Mouse (Mus musculus) intestine, embryonic 15.5 days (tissue): ENCODE data around the gene Dnah11. TPM values are rescaled to one million over a fixed set of nuclear protein-coding genes. Genes with fewer than 3 reads are reported as not detected.

Experiments used
- ATAC-seq: fragments of 200-750 bp; cut with Nextera tagmentation; 2 replicates; pipeline ENCODE4 v1.8.0; 2017; ENCODE audit warnings: moderate TSS enrichment, moderate library complexity
- H3K27ac ChIP-seq: fragments of 300-500 bp; sonication (generic); 2 replicates; pipeline ENCODE4 v1.5.1; 2015; ENCODE audit warnings: mild to moderate bottlenecking, inconsistent platforms
- H3K27me3 ChIP-seq: fragments of 300-500 bp; sonication (generic); replicated peaks from 2 replicates; pipeline ENCODE4 v1.6.1; 2015; ENCODE audit warnings: inconsistent platforms
- H3K36me3 ChIP-seq: fragments of 300-500 bp; sonication (generic); 2 replicates; pipeline ENCODE4 v1.6.1; 2015; ENCODE audit warnings: inconsistent platforms
- H3K4me1 ChIP-seq: fragments of 300-500 bp; sonication (generic); replicated peaks from 2 replicates; pipeline ENCODE4 v1.6.1; 2015; ENCODE audit warnings: inconsistent platforms
- H3K4me2 ChIP-seq: fragments of 300-500 bp; sonication (generic); replicated peaks from 2 replicates; pipeline ENCODE4 v1.6.1; 2015; ENCODE audit warnings: mild to moderate bottlenecking, inconsistent platforms
- H3K4me3 ChIP-seq: fragments of 300-500 bp; sonication (generic); replicated peaks from 2 replicates; pipeline ENCODE4 v1.5.1; 2015; ENCODE audit warnings: inconsistent platforms
- H3K9ac ChIP-seq: fragments of 300-500 bp; sonication (generic); 2 replicates; pipeline ENCODE4 v1.6.1; 2015; ENCODE audit warnings: inconsistent platforms
- H3K9me3 ChIP-seq: fragments of 300-500 bp; sonication (generic); 2 replicates; pipeline ENCODE4 v1.6.1; 2016; ENCODE audit warnings: inconsistent platforms
- WGBS: fragments of 180-500 bp; shearing (Covaris S2); methylation state at CpG from one replicate; pipeline ENCODE4 v1.1.7; 2015; 5-methylcytosine and 5-hydroxymethylcytosine counted together
- polyA plus RNA-seq: library from polyadenylated mRNA; unstranded; fragments of >200 nt; fragmentation: Nextera tagmentation; extraction: Ambion mirVana; gene quantifications from 2 replicates; pipeline ENCODE4 v1.2.1, GENCODE M21; 2015

Gene Dnah11
- polyA plus RNA-seq, 1 experiment from 2014 or later = 0.09 TPM

DNA sequence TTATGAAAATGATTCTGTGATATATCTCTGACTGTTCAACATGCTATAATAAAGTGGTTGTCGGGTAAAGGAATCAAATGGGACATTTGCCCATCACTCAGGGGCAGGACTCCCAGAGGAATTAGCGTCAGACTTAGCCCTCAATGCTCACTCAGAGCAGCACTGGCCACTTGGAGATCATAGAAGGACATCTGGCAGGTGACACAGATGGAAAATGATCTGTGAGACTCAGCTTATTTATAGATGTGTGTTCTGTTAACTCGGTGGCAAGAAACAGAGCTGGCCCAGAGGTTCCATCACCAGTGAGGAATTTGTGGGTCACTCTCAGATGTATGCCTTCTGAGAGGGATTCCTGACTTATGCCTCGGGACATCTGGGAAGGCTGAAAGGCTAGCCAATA, 173.1 kb downstream of the Dnah11 start:
- Histone ChIP-seq H3K4me1 (no peaks in the 10 kb centered on the region), H3K27ac (no peak overlapping the region), H3K4me2 (no peak overlapping the region), H3K4me3 (no peak overlapping the region), H3K27me3 (no peaks in the 10 kb centered on the region), H3K9me3 (no peaks in the 10 kb centered on the region), H3K36me3 (no peaks in the 10 kb centered on the region), H3K9ac (no peak overlapping the region)
- no peak for ATAC-seq
- 71% methylated on average over 4 of the region's 4 CpGs for WGBS

DNA sequence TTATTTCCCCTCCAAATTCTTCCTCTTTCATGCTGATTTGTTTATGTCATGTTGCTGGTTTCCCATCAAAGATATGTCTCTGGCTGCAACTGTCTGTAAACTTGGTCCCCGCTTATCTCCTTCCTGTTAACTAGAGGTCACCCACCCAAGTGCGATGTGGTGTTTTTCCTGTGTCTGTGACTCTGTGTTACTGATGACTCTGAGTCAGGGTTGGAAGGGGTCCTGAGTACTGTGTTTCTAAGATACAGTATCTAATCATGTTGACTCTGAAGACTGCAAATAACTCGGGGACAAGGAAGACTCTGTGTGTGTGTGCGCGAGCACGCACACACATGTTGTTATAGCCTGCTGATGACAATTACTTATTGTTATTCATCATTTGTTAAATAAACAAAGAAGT, 179.9 kb downstream of the Dnah11 start:
- WGBS = 72% methylated on average over 6 of the region's 6 CpGs
- Histone ChIP-seq H3K4me3 (no peak overlapping the region), H3K9ac (no peak overlapping the region), H3K9me3 (no peaks in the 10 kb centered on the region), H3K36me3 (no peaks in the 10 kb centered on the region), H3K4me1 (no peaks in the 10 kb centered on the region), H3K27ac (no peak overlapping the region), H3K4me2 (no peak overlapping the region), H3K27me3 (no peaks in the 10 kb centered on the region)
- no peak for ATAC-seq

DNA sequence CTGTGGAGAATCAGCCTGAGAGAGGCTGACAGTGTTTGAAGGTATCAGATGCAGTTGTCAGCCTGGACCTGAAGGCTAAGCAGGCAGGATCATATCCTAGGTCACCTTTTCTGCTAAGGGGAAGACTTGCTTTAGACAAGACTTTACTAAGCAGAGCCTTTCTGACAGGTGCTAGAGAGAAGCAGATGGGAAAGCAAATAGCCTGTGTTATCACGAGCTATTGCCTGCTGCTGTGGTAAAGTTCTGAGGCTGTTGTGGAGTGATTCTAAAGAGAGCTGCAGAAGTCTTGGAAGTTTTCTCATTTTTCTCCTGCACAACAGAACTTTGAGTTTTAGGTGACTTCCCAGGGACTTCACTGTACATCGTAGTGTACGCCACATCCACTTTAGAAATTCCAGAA, 185.0 kb downstream of the Dnah11 start:
- no peaks in the 10 kb centered on the region for H3K9me3 ChIP-seq
- H3K27me3 ChIP-seq = no peaks in the 10 kb centered on the region
- no peak overlapping the region for H3K27ac ChIP-seq
- no peaks in the 10 kb centered on the region for H3K36me3 ChIP-seq
- H3K9ac ChIP-seq = no peak overlapping the region
- no peaks in the 10 kb centered on the region for H3K4me1 ChIP-seq
- no peak overlapping the region for H3K4me2 ChIP-seq
- ATAC-seq = no peak
- H3K4me3 ChIP-seq = no peak overlapping the region
- WGBS = 81% methylated on average over 3 of the region's 3 CpGs

DNA sequence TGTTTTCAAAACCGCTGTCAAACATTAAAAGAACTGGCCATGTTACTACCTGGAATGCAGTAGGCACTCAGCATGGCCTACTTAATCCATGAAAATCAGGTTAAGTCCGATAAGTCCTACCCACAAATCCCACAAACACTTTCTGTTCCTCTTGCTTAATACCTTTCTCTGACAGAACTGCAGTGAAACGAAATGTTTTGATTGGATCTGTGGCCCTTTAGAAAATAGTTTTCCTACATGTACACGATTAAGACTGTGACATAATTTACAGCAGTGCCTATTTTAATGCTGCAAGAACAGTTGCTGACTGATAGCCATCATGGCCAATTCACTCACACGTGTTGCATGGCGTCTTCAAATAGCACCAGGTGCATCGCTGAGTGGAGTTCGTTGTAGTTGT, 186.9 kb downstream of the Dnah11 start:
- H3K27me3 ChIP-seq = no peaks in the 10 kb centered on the region
- no peak overlapping the region for H3K9ac ChIP-seq
- no peaks in the 10 kb centered on the region for H3K4me1 ChIP-seq
- no peak for ATAC-seq
- H3K36me3 ChIP-seq = no peaks in the 10 kb centered on the region
- H3K9me3 ChIP-seq = no peaks in the 10 kb centered on the region
- H3K4me2 ChIP-seq = no peak overlapping the region
- no peak overlapping the region for H3K27ac ChIP-seq
- WGBS = 85% methylated on average over 8 of the region's 8 CpGs
- H3K4me3 ChIP-seq = no peak overlapping the region

DNA sequence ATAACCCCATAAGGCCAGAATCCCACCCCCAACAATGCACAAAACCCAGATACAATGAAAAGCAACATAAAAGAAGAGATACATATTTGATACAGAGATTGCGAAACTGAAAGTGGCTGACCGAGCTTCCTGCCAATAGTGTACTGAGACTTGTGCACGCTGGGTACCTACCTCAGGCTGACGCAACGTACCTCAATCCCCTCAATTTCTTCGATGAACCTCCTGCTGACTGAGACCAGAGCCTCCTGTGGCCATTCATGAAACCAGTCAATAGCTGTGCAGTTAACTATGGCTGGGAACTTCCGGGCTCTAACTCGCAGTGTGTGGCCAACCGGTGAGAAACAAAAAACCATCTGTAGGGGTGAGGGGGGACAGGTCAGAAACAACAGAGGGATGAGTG, 203.9 kb downstream of the Dnah11 start:
- no peaks in the 10 kb centered on the region for H3K27me3 ChIP-seq
- no peak overlapping the region for H3K4me3 ChIP-seq
- H3K4me1 ChIP-seq = no peaks in the 10 kb centered on the region
- no peaks in the 10 kb centered on the region for H3K36me3 ChIP-seq
- 79% methylated on average over 9 of the region's 9 CpGs for WGBS
- no peak overlapping the region for H3K27ac ChIP-seq
- H3K9ac ChIP-seq = no peak overlapping the region
- H3K4me2 ChIP-seq = no peak overlapping the region
- no peaks in the 10 kb centered on the region for H3K9me3 ChIP-seq
- no peak for ATAC-seq

DNA sequence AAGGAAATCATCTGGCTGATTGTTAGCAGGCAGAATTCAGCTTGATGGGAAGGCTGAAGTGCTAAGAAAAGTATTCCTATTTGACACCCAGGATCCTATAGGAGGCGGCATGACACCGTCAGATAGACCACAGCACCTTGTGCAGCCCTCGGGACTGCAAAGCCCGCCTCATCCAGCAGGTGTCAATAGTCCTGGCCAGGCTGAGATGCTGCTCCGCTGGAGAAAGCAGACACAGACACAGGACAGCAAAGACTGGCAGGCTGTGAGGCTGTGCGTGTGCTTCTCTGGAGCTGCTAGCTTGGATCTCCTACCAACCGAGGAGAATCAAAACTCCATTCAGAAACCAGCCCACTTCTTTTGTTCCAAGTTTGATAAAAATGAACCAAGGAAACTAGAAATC, 205.3 kb downstream of the Dnah11 start:
- H3K9ac ChIP-seq = no peak overlapping the region
- ATAC-seq = peak; percentile 97
- no peak overlapping the region for H3K4me2 ChIP-seq
- H3K4me1 ChIP-seq = 0 out of 2 replicates have a peak, but pooled peaks cover 3% of the 10 kb centered on the region
- no peak overlapping the region for H3K27ac ChIP-seq
- no peaks in the 10 kb centered on the region for H3K9me3 ChIP-seq
- H3K4me3 ChIP-seq = no peak overlapping the region
- 2% methylated on average over 7 of the region's 7 CpGs for WGBS
- H3K27me3 ChIP-seq = no peaks in the 10 kb centered on the region
- H3K36me3 ChIP-seq = no peaks in the 10 kb centered on the region

DNA sequence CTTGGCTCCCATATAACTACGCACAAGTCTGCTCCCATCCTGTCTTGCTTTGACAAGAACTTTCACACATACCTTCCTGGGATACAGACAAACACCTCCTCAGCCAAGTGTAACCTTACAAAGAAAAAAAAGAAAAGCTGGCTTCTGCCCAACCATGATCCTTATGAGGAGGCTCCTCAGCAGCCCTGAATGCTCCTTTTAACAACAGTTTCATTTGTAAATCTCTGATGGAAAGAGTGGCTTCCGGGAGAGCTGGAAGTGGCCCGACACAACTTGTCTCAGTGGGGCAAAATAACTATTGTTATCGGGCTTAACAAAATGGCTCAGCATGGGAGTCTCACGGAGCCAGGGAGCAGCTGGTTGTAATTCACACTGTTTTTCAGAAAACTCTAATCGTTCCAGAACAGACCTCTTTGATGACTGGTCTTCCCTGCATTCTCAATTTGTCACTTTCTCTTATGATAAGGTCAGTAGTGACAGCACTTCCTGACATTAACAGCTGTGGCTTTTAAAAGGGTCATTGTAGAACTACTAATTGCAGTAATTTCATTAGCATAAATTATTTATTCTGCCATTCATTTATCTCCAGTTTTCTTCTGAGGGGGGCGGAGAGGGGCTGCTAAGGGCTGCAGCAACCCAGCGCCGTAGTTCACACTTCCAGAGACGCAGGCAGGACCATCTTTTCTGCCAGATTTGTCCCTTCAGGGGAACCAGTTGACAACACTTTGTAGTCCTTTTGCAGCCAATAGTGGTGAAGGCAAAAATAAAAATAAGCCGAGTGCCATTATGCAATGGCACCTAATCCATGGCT, 209.6 kb downstream of the Dnah11 start:
- no peaks in the 10 kb centered on the region for H3K9me3 ChIP-seq
- WGBS = 19% methylated on average over 11 of the region's 11 CpGs
- no peaks in the 10 kb centered on the region for H3K36me3 ChIP-seq
- H3K4me3 ChIP-seq = no peak overlapping the region
- no peak overlapping the region for H3K27ac ChIP-seq
- no peak overlapping the region for H3K9ac ChIP-seq
- H3K4me1 ChIP-seq = 0 out of 2 replicates have a peak, but pooled peaks cover 3% of the 10 kb centered on the region
- no peaks in the 10 kb centered on the region for H3K27me3 ChIP-seq
- peak overlapping the region; percentile 19; the same call in 1 of the 2 replicates for H3K4me2 ChIP-seq
- no peak for ATAC-seq

DNA sequence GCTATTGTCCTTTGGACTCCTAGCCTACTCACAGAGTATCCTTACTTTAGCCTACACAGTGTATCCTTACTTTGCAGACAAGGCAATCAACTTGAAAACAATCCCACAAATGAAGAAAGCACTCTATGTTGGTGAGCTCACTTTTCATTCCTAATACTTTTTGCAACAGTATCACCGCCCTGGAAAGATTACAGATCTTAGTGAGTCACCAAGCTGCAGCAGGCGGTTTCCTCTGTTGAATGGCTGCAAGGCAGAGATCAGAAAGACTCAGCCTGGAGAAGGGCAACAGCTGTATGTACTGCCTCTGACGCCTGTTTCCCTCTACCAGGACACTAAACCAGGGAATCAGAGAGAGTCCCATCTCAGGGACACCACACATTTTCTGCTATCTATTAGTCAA, 218.5 kb downstream of the Dnah11 start:
- Histone ChIP-seq H3K9ac (no peak overlapping the region), H3K4me1 (no peaks in the 10 kb centered on the region), H3K4me3 (no peak overlapping the region), H3K9me3 (no peaks in the 10 kb centered on the region), H3K27me3 (no peaks in the 10 kb centered on the region), H3K4me2 (no peak overlapping the region), H3K36me3 (no peaks in the 10 kb centered on the region), H3K27ac (no peak overlapping the region)
- no peak for ATAC-seq
- 53% methylated on average over 3 of the region's 3 CpGs for whole genome bisulfite sequencing

DNA sequence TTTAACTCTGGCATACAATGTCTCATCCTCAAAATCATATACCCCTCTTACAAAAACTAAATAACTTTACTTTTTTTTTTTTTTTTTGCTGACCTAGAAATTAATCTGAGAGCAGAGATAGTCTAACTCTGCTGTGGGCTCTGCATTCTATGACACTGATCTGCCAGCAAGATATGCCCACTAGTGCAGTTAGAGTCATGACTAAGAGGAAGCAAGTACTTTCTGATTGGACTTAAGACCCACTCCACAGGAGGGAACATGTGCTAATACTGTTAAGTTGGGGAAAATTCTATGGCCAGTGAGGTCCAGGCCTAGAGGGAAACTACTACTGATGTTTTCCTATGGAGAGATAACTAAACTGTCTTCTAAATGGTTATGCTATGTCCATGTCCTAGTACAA, 225.1 kb downstream of the Dnah11 start:
- no peaks in the 10 kb centered on the region for H3K9me3 ChIP-seq
- H3K4me3 ChIP-seq = no peak overlapping the region
- no peaks in the 10 kb centered on the region for H3K4me1 ChIP-seq
- H3K27me3 ChIP-seq = no peaks in the 10 kb centered on the region
- H3K4me2 ChIP-seq = no peak overlapping the region
- H3K36me3 ChIP-seq = no peaks in the 10 kb centered on the region
- H3K9ac ChIP-seq = no peak overlapping the region
- no peak overlapping the region for H3K27ac ChIP-seq
- no peak for ATAC-seq

DNA sequence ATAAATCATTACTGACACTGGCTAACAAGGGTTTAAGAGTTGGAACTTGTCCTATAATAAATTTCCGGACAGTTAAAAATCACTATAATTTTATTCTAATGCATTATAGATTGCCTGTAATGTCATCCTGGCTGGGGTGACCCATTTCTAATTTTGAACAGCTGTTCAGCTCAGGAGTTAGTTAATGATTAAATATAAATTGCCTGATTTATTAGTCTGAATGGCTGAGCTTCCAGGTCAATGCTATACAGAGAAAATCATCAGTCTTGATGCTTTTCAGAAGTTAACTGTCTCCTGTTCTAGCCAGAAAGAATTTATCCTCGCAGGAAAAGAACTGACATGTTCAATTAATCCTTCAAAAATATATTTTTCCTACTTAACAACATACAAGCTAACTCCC, 236.1 kb downstream of the Dnah11 start:
- no peaks in the 10 kb centered on the region for H3K36me3 ChIP-seq
- H3K27me3 ChIP-seq = no peaks in the 10 kb centered on the region
- ATAC-seq = 0 out of 2 replicates have a peak, but pooled peaks have one; percentile 34
- no peak overlapping the region for H3K9ac ChIP-seq
- no peak overlapping the region for H3K4me2 ChIP-seq
- 58% methylated on average over 2 of the region's 2 CpGs for WGBS
- H3K4me1 ChIP-seq = no peaks in the 10 kb centered on the region
- H3K27ac ChIP-seq = no peak overlapping the region
- H3K4me3 ChIP-seq = no peak overlapping the region
- no peaks in the 10 kb centered on the region for H3K9me3 ChIP-seq

DNA sequence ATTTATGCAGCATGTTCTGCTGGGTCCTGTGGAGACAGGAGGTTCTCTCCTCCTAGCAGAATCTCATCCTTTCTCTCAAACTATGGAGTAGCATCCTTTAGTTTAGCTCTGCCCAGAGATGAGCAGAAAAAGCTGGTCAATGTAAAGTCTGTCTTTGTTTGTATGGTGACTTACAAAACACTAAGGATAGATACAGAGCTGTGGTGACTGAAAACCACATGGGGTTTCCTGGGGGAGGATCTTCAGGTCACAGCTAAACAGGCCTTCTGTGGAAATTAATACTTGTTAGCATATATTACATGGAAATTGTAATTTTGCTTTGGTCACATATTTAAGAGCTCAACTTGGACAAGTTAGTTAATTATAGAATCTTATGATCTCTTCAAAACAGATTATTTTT, 239.6 kb downstream of the Dnah11 start:
- no peak overlapping the region for H3K9ac ChIP-seq
- H3K4me3 ChIP-seq = no peak overlapping the region
- no peak overlapping the region for H3K4me2 ChIP-seq
- H3K27ac ChIP-seq = no peak overlapping the region
- H3K27me3 ChIP-seq = no peaks in the 10 kb centered on the region
- no peaks in the 10 kb centered on the region for H3K4me1 ChIP-seq
- no peaks in the 10 kb centered on the region for H3K36me3 ChIP-seq
- ATAC-seq = no peak
- no peaks in the 10 kb centered on the region for H3K9me3 ChIP-seq

DNA sequence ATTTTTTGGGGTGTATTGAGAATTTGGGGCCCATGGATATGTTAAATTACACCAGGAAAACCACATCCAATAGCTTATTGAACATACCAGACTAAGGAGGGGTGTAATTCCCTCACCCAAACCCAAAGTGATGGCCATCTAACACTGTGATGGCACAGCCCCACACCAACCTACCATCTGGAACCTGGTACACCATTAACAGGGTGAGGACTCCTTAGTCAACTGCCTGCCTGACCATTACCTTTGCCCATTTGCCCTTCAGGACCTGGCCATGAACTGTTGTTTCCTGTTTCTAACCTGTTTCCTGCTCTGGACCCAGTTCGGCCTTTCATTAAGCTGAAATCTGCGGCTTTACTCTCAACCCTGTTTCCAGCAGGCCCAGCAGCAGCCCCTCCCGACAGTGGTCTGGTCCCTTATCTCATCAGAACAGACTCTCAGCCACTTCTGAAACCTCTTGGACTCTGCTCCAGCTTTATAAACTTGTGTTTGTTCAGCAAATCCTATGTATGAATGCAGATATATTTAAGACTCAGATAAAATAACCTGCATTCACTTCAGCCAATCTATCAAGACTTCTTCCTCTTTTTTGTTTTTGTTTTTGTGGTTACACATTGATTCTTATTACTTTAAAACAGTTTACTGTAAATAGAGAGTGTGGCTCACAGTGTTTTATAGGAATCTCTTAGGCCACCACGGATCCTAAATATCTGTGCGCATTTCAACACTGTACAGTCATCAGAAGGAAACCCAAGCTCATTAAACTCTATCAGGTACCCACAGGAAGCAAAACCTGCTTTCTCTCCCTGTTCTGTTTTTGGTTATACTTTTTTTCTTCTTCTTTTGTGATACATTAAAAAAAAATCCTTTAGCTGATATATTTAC, 251.8 kb downstream of the Dnah11 start:
- 41% methylated on average over 5 of the region's 5 CpGs for WGBS
- Histone ChIP-seq H3K4me1 (no peaks in the 10 kb centered on the region), H3K27me3 (no peaks in the 10 kb centered on the region), H3K4me3 (no peak overlapping the region), H3K27ac (no peak overlapping the region), H3K4me2 (0 out of 2 replicates have a peak overlapping the region, but pooled peaks have one; percentile 2), H3K9me3 (no peaks in the 10 kb centered on the region), H3K9ac (no peak overlapping the region), H3K36me3 (no peaks in the 10 kb centered on the region)
- peak; percentile 91 for ATAC-seq
